Mouse (Mus musculus) colon, adult 2 months (tissue): ENCODE data around the gene Id3. TPM values are rescaled to one million over a fixed set of nuclear protein-coding genes. Genes with fewer than 3 reads are reported as not detected.

ENCODE experiments used
- polyA plus RNA-seq: library from polyadenylated mRNA; depleted of rRNA; stranded (reverse); fragments of >200 nt; gene quantifications from 2 replicates; pipeline ENCODE4 v1.2.3, GENCODE M21; 2012; rRNA removed

The Id3 gene
- 278 and 391 TPM in 2 replicates for polyA plus RNA-seq

GRCm38 (mm10) chr4:136143193-136143976 is at the start of gene Id3:
Gene Id3 (plus strand): TSS chr4:136143497.

GRCm38 (mm10) chr4:136172011-136172541 is 28.8 kb downstream of the Id3 start, which contains the start of gene E2f2:
Gene E2f2 (plus strand): TSS chr4:136172394.

Other genes with a start within 250 kb of the Id3 start
- 1.0 and 1.1 TPM in 2 replicates for gene Cnr2, start 248.1 kb upstream of the Id3 start, polyA plus RNA-seq
- gene Fuca1, start 222.8 kb upstream of the Id3 start, polyA plus RNA-seq, result 184 and 185 TPM in 2 replicates
- gene Hmgcl, start 197.0 kb upstream of the Id3 start, polyA plus RNA-seq, result 102 and 115 TPM in 2 replicates
- 356 and 461 TPM in 2 replicates for gene Gale, start 179.8 kb upstream of the Id3 start, polyA plus RNA-seq
- gene Lypla2, start 170.9 kb upstream of the Id3 start, polyA plus RNA-seq, result 261 and 282 TPM in 2 replicates
- gene Pithd1, start 156.2 kb upstream of the Id3 start, polyA plus RNA-seq, result 89.3 and 109 TPM in 2 replicates
- 6.6 and 8.8 TPM in 2 replicates for gene Eloa, start 121.7 kb upstream of the Id3 start, polyA plus RNA-seq
- gene Rpl11, start 90.1 kb upstream of the Id3 start, polyA plus RNA-seq, result 249 and 272 TPM in 2 replicates
- gene E2f2, start 28.9 kb downstream of the Id3 start, polyA plus RNA-seq, result 9.4 and 11.1 TPM in 2 replicates
- 3.8 and 4.0 TPM in 2 replicates for gene Asap3, start 62.9 kb downstream of the Id3 start, polyA plus RNA-seq
- 16.6 and 21.7 TPM in 2 replicates for gene Tcea3, start 104.2 kb downstream of the Id3 start, polyA plus RNA-seq
- 13.1 and 16.4 TPM in 2 replicates for gene Zfp46, start 141.2 kb downstream of the Id3 start, polyA plus RNA-seq
- 4.8 and 6.5 TPM in 2 replicates for gene Hnrnpr, start 167.4 kb downstream of the Id3 start, polyA plus RNA-seq